Mouse (Mus musculus): ENCODE data around the gene Gm10770. TPM values are rescaled to one million over a fixed set of nuclear protein-coding genes. Genes with fewer than 3 reads are reported as not detected.

Gene Gm10770
- polyA plus RNA-seq, 1 experiment from 2014 or later, result not detected

Other genes with a start within 250 kb of the Gm10770 start
- 4.1 and 4.2 TPM in 2 replicates for gene Zfp120, start 43.0 kb downstream of the Gm10770 start, polyA plus RNA-seq (2016; fragmentation: Nextera tagmentation; extraction: Ambion mirVana)
- gene Gm14139, start 2.1 kb upstream of the Gm10770 start, polyA plus RNA-seq (2016; fragmentation: Nextera tagmentation; extraction: Ambion mirVana), result not detected in 2 replicates
- 4.0 and 4.5 TPM in 2 replicates for gene Zfp937, start 38.4 kb upstream of the Gm10770 start, polyA plus RNA-seq (2016; fragmentation: Nextera tagmentation; extraction: Ambion mirVana)
- gene Gm21994, start 75.9 kb upstream of the Gm10770 start, polyA plus RNA-seq (2016; fragmentation: Nextera tagmentation; extraction: Ambion mirVana), result 3.2 and 4.3 TPM in 2 replicates
- 0.06 TPM in 1 of 2 replicates, not detected in the other for gene Gm14124, start 77.8 kb upstream of the Gm10770 start, polyA plus RNA-seq (2016; fragmentation: Nextera tagmentation; extraction: Ambion mirVana)
- gene Gm10130, start 144.0 kb upstream of the Gm10770 start, polyA plus RNA-seq (2016; fragmentation: Nextera tagmentation; extraction: Ambion mirVana), result 2.3 and 2.8 TPM in 2 replicates
- 4.9 and 5.4 TPM in 2 replicates for gene 3300002I08Rik, start 183.1 kb upstream of the Gm10770 start, polyA plus RNA-seq (2016; fragmentation: Nextera tagmentation; extraction: Ambion mirVana)

Measured in heart, embryonic 12.5 days (tissue).